Mouse (Mus musculus) heart, adult 11 months (tissue): Measurements from ENCODE around the gene Plpp1.

Experiments used
- DNase-seq: peaks from one replicate; pipeline ENCODE4 v3.0.0; 2022

The Plpp1 gene

DNA sequence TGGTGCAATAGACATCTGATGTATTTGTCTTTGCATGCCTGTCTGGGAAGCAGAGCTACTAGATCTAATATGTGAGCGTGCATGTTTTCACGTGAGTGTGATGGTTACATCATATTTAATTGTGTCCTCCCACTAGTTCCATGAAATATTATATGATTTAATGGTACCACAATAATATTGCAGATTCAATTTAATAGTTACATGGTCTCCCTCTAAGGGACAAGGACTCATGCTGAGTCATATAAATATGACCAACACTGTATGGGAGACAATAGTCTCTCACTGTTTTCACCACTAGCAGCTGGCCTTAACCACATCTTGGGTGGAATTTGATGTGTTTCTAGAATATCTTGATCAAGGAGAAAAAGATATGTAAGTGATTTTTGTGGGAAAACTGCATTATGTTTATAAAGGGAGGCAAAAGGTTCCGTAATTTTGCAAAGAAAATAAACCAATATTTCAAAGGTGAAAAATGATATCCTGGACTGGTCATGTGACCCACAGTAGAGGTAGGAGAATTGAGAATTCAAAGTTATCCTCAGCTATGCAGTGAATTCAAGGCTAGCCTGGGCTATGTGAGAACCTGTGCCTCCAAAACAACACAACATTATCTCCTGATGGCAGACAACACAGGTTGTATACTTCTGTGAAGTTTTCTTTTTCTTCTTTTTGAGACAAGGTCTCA is 26.5 kb upstream of the Plpp1 start:
- DNase-seq = no peak

DNA sequence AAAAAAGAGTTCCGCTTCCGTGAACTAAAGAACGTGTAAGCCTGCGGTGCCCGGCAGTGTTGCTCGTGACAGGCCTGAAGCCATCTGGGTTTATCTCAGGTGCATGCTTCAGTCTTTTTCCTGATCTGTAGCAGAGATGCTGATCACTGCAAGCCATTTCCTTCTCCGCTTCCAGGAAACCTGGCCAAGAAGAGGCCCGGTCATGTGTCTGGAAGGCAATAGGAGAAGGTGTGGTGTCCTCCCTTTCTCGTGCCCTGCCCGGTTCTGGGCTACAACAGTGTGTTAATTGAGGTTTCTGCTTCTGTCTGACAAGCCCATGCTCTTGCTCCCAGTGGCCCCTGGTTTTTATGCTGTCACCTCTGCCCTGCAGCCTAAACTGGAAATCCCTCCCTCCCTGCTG is 24.7 kb upstream of the Plpp1 start:
- peak; percentile 97 for DNase-seq

DNA sequence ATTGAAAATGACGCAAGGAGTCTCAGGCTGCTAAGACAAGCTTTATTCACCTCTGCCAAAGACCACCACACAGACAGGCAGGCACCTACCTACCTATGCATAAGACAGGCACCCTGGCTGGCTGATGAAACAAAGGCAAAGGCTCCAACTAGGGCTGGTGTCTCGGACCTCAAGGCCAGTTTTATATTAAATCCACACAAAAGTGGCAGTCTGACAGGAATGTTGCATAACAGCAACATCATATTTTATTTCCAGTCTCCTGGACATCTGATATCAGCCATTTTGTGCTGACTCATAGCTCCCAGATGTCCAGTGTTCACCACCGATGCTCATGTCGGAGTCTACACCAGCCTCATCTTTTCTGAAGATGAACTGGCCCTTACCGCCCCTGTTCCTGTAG is 22.2 kb upstream of the Plpp1 start:
- no peak for DNase-seq

DNA sequence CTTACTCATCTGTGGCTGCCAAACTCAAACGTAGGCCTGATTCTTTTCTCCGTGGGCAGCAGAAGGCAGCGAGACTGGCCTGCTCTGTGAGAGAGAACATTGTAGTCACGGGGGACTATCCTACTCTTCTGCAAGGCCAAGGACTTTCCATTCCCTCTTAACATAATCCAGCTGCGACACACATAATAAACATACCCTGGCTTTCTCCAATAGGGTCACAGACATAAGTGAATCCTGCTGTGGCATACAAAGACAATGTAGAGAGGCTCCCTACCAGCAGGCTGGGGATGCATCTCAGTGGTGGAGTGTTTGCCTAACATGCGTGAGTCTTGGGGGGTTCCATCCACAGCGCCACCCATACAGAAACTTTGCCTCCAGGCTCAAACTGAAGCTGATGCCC is 15.3 kb upstream of the Plpp1 start:
- peak; percentile 85 for DNase-seq

DNA sequence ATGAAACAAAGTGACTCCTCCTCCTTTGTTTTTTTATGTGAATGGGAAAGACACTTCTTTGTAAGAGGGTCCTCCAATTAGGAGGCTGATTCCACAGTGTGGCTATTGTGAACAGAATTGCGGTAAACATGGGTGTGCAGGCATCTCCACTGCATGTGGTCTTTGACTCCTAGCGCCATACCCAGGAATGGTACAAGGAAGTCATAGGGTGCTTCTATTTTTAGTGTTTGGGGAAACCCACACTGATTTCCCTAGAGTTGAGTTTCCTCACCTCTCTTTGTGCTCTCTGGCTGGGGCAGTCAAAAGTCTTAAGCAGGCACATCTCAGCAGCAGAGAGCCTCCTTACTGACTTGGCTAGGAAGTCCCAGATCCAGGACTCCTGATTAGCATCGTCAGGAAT is 14.4 kb upstream of the Plpp1 start:
- peak; percentile 85 for DNase-seq

DNA sequence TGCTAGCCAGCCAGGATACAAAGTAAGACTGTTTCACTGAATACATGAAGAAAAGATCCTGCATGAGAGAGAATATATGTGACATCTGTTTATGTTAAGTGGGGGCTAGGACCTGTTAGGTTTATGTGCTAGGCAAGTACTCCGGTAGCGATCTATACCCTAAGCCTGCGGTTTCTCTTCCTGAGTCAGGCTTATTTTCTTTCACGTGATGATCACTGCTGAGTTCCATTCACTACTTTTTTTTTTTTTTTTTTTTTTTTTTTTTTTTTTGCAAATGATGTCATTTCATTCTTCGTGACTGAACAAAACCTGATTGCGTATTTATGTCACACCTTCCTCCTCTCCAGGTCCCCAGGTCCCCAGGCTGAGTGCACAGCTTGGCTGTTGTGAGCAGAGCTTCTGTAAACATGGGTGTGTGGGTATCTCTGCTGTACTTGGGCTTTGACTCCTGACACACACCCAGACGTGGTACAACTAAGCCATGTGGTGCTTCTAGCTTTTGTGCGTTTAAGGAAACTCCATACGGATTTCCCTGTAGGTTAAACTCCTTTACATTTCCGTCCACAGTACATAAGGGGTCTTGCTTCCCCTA is 13.6 kb upstream of the Plpp1 start:
- peak; percentile 51 for DNase-seq

DNA sequence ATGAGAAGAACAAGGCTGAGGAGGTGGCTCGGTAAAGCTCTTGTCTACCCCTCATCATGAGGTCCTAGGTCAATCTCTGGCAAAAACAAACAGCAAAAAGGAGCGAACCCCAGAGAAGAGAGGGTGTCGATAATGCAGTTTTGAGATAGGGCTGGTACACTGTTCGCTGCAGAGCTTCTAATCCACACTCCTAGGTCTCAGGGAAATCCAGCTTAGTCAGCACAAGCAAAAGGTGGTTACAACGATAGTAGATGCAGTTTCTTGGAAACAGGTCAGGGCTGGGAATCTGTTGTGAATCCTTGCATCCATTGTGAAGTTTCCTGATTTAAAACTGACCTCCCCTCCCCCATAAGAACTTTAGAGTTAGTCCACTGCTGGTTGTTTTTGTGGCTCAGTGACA is 9.8 kb upstream of the Plpp1 start:
- DNase-seq = no peak

DNA sequence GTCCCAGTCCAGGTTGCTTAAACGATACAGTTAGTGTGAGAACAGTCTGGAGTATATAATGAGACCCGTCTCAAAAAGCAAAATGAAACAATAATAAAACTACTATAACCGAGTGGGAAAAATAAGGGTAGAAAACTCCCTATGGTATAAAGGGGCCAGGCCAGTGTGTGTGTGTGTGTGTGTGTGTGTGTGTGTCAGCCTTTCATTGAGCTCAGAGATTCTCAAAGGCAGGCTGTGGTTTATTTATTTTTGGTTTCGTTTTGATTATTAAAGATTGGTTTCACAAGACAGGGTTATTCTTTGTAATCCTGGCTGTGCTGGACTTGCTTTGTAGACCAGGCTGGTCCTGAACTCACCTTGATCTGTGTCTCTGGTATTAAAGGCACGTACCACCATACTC is 8.7 kb upstream of the Plpp1 start:
- no peak for DNase-seq

DNA sequence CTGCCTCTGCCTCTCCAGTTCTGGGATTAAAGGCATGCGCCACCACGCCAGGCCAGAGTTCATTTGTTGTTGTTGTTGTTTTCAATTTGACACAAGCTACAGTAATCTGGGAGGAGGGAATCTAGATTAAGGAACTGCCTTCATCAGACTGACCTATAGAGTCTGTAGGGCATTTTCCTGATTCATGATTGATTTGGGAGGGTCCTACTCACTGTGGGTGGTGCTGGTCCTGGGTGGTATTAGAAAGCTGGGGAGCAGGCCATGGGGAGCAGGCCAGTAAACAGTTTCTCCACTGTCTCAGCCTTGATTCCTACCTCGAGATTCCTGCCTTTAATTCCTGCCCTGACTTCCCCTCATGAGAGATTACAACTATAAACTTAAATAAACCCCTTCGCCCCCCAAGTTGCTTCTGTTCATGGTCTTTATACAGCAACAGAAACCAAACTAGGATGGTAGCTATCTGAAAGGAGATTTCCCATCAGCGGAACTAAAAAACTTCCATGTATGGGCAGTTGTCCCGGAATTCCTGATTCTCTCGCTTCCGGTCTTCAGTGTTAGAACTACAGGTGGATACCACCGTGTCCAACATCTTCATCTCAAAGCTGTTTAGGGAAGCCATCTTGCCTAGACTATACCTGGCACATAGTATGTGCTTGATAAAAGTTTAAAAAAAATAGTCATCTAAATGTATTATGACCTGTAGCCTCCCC is 2.2 kb upstream of the Plpp1 start:
- DNase-seq = peak; percentile 65

DNA sequence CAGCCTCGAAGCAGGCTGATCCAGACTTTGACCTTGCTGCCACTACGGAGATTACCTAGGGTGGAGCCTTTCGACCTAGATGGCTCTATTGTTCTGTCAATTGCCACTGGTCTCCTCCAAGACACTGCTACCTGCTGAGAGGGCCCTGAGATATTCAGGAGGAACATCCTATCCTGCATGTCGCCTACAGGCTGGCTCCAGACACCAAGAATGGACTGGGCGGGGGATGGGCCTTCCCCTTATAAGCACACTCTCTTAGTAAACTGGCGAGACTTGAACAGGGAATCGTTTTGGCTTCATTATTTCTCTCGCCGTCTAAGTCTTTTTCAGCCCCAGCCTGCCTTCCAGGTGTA is 1.7 kb upstream of the Plpp1 start:
- peak; percentile 86 for DNase-seq

DNA sequence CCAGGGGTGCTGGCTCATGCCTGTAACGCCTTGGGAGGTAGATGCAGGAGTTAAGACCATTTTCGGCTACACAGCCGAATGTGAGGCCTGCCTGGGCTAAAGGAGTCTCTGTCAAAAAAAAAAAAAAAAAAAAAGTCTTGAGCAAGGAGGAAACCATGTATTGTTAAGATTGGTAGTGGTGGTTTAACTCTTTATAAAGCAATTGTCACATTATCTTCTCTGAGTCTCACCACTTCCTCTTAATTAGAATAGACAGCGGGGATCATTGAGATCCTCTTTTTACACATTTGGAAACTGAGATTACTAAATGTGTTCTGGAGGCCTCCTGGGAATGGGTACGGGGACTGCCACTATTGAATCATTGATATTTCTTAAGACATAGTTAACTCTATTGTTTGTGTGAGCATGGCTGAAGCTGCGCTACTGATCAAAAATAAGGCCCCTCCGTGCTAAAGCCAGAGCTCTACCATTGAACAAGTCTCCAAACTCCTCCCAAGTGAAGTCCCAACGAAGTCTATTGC is 811 bp upstream of the Plpp1 start:
- peak; percentile 87 for DNase-seq

DNA sequence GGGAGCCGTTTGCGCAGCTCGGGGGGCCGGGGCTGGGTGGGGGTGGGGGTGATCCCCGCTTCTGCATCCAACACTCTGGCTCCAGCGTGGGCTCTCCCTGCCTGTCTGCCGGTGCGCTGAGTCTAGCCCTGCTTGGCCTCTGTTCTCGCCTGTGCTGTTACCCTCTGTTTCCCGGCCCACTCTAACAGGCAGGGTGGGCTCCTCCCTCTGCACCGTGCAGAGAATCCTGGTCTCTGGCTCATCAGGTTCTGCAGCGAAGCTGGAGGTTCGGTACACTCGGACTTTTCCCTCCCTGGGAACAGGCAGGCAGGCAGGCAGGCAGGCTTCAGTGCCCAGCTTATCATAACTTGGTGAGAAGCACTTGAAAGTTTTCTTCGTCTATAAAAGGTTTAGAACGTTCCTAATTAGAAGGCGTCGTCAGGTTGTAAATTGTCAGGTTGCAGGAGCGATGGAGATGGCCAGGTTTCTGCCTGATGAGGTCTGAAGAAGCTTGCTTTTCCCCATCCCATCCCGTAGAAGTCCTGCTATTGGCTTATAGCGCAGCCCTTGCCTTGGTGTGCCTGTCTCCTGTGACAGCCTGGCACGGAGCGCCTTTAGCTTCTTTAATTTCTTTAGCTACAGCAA is 901 bp downstream of the Plpp1 start:
- peak; percentile 95 for DNase-seq

DNA sequence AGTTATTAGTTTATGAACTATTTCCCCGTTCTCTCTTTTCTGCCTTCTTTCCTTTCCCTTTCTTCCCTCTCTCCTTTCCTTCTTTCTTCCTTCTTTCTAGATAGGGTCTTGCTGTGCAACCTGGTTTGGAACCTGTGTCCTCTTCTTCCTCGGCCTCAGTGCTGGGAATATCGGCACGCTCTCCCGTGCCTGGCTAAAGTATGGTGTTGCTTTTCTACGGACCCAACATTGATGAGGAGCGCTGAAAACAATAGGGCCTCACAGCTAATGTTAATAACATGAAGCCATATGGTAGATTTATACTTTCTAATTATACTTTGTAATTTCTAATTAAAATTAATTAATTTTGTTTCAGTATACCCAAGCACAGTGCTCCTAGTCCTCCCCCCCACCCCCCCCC is 2.5 kb downstream of the Plpp1 start:
- DNase-seq = peak; percentile 75

DNA sequence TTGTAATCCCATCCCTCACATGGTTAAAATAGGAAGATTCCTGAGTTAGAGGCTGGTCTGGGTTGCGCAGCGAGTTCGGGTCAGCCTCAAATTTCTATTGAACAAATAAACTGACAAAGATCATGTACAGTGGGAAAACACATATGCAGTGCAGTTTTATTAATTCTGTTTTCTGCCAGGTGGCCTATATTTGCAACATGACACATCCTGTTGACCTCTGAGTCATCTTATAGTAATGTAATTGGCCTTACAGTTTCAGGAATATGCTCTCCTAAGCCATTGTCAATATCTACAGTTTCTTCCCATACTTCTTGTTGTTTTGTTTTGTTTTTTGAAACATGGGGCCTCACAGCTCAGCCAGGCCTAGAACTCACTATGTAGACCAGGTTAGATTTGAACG is 3.1 kb downstream of the Plpp1 start:
- DNase-seq = peak; percentile 66

DNA sequence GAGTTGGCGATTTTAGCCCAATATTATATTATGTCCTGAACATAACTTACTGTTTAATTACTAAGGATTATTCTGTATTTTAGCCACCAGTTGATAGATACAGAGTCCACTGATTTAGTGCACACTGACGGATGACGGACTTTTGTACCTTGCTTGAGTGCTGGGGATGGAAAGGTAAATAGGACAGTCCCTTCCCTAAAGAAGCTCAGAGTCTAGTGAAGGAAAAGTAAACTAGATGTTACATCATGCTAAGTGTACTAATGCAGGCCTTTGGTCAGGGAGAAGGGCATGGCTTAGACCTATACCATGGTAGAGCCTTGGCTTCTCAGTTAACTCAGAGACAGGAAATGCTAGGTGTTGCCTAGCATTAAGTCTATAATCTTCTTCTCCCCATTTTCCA is 4.9 kb downstream of the Plpp1 start:
- DNase-seq = no peak

DNA sequence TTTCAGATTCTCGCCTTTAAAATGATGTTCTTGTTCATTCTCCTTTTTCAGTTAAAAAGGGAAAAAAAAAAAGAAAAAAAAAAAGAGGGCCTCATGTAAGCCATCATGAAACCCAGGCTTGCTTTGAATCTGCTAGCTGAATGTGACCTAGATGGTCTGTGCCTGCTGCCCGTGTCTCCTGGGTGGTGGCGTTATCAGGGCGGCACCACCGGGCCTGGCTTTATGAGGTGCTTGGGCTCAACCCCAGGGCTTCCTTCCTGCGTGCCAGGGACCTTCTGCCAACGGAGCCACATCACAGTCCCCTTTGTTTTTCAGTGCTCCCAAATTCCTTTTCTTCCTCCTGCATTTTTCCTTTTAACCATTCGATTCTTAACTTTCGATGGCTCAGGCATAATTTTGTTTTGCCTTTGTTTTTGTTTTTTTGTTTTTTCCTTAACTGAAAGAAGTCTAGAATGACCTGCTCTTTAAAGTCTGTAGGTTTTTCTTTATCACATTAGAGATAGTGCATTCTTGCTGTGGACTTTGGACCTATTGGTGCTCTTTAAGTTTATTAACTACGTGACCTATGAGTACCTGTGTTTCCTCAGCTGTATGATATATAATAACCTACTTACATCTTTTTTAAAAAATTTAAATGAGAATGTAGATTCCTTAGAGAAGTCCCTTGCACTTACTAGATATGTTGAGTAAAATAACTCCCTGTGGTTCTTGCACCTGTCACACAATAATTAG is 7.5 kb downstream of the Plpp1 start:
- DNase-seq = peak; percentile 92

DNA sequence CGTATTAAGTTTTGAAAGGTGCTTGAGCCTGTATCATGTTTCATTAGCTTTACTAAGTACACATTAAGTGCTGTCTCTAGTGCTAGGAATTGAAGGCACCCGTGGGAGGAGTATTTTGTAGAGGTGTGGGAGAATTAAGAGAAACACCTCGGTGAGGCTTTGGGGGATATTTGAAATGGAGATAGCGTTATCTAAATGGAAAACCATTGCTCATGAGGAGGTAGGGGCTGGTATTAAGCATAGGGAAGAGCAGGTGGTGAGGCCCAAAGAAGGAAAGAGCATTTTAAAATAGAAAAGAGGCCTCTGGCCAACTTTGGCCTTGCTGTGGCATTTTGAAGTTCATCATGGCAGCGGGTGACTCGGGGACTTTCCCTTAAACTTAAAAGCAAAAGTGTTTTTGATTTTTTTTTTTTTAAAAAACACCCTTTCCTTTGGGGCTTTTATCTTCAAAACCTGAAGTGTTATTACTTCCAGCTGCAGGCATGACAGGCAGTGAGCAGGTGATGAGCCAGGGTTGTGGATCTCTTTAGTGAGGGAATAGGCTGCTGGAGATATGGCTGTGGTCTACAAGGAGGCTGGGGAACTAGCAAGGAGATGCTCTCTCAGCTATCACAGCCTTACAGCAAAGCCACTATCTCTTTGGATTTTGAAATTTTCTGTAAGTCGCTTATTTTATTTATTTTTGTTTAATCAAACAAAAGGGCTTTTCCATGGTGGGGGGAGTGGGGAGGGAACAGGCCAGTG is 9.1 kb downstream of the Plpp1 start:
- DNase-seq = peak; percentile 80

DNA sequence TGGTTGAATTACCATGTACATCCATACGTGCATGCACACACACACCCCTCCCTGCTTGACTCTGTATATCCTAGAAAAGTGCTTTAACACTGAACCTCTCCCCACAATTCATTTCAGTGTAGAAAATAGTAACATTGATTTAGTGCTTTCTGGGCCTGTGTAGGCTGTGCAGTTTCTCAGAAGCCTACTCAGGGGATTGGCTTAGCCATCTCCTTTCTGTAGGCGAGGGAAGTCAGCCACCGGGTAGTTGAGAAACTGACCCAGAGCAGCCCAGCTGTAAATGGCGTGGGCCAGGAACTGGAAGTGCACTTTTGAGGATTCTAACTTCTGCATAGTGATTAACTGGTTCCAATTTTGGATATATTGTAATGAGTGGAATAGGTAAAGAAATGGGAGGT is 9.7 kb downstream of the Plpp1 start:
- DNase-seq = peak; percentile 88

DNA sequence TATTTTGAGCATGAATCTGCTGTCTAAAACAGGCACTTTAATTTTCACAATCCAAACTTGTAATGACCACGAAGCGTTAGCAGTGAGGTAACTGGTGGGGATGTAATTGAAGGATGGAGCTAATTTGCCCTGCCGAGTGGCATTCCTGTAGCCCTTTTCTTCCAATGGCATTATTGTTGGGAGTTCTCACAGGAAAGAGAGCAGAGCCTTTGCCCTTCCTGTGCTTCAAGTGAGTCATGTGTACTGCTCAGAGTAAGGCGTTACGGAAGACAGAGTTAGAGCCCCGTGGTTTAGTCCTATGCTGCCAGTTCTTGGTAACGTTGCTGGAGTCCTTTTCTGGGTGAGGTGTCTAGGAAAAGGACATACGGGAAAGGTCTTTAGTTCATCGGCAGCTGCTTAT is 10.2 kb downstream of the Plpp1 start:
- peak; percentile 90 for DNase-seq

DNA sequence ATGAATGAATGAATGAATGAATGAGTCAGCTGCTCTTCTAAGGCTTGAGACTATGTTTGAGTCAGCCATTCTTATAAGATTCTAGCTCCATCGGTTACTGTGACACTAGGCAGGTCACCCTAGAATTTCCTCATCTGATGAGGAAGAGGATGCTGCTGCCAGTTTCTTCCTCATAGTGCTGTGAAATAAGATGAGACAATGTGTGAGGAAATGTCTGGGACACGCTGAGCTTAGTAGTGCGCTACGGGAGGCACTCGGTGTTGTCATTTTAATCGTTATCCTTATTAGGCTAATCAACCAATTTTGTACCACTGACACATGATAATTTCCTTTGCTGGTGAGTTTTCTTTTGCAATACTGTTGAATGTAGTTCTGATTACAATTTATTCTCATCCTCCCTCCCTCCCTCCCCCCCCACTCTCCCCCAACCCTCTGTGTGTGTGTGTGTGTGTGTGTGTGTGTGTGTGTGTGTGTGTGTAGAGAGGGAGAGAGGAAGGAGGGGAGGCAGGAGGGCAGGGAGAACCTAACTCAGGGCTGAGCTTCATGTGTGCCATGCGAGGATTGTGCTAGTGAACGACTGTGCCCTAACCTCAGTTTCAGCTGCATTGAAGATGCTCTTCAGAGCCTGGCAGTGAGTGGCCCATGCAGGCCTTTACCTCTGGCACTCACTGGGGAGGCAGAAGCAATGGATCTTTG is 11.3 kb downstream of the Plpp1 start:
- DNase-seq = peak; percentile 86

DNA sequence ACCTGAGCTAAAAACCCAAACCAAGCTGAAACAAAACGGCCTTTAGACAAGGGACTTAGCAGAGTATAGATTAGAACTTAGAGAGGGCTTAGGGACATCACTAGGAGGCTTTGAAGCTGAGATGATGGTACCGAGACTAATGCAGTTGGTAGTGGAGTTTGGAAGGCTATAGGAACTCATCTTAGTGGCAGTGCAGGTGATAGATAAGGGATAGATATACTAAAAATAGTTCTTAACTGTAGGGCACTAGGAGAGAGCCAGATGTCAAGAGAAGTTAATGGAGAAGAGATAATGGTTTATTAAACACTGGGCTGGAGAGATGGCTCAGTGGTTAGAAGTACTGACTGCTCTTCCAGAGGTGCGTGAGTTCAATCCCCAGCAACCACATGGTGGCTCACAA is 15.4 kb downstream of the Plpp1 start:
- DNase-seq = no peak

DNA sequence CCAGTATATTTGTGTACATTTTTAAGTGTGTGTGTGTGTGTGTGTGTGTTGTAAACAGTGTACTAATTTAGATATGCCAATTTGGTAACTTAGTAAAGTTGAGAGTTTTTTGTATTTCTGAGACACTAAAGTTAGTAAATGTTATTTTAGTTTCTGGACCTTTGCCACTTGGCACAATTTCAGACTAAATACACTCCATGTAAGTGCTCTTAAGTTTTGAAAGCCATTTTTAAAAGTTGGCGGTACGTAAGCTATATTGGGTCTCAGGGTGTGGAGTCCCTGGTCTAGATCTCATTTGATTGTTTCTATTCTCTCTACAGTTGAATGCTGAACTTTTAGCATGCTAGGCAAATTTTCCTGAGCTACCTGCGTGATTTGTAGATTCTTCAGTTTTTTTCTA is 17.5 kb downstream of the Plpp1 start:
- no peak for DNase-seq
